Comparison of ENCODE assay signal across 11 mouse cellular contexts in the genomic region with DNA sequence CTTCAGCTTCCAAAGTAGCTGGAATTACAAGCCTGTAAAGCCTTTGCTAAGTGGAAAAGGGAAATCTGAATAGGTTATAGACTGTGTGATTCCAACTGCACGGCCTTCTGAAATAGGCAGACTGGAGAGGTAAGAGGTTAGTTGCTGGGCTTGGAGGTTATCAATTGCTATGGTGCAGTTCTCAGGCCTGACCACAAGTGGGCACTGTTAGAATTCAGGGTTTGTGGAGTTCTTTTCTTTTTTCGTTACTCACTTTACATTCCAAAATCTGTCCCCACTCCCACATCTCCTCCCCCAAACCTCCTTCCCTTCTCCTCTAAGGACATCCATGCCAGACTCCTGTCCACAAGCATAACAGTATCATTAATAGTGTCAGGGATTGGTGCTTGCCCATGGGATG. TPM values are rescaled to one million over a fixed set of nuclear protein-coding genes. Genes with fewer than 3 reads are reported as not detected.
DNase-seq lines count a peak whose midpoint lies in the region; ATAC-seq and TF ChIP-seq lines count a peak whose summit lies in the region.
"Had no signal": no experiment of that assay in that cellular context is flagged by ENCODE, and none has a peak within 500 bp of the region (broad histone marks: within the 10 kb centered on the region; RNA-seq: fewer than 3 reads in every experiment).

No protein-coding gene starts in this region.

- WGBS in heart, adult 2 months = 24% methylated on average over 2 of the region's 2 CpGs
- WGBS in neural tube, embryonic 11.5 days = 41% methylated on average over 2 of the region's 2 CpGs

- no peak overlapping the region for H3K4me3 ChIP-seq in heart, adult 2 months
- no peak overlapping the region for H3K4me3 ChIP-seq in testis, adult 2 months (ENCODE audit: control insufficient read depth, low read depth, low read length)
- no peak overlapping the region for H3K4me3 ChIP-seq in neural tube, embryonic 11.5 days (ENCODE audit: low read depth, low read length)
- H3K4me3 ChIP-seq: embryonic facial prominence, embryonic 13.5 days had no signal

- H3K79me2 ChIP-seq in heart, adult 2 months (replicated peaks; ENCODE audit: control insufficient read depth, insufficient read depth, low read length) = no peaks in the 10 kb centered on the region

- ATAC-seq in neural tube, embryonic 11.5 days (ENCODE audit: insufficient read depth, low FRiP score, low TSS enrichment) = no peak

- peaks cover 1% of the 10 kb centered on the region; the same call in 1 of the 2 replicates for H3K4me1 ChIP-seq in heart, adult 2 months (ENCODE audit: control insufficient read depth, insufficient read depth, low read length)
- peaks cover 2% of the 10 kb centered on the region; the same call in 1 of the 2 replicates for H3K4me1 ChIP-seq in testis, adult 2 months (ENCODE audit: control insufficient read depth, insufficient read depth, low read length)
- no peaks in the 10 kb centered on the region for H3K4me1 ChIP-seq in neural tube, embryonic 11.5 days (ENCODE audit: control insufficient read depth, insufficient read depth, low read length)
- H3K4me1 ChIP-seq: embryonic facial prominence, embryonic 13.5 days had no signal

- no peak for TF ChIP-seq EP300 in heart, adult 2 months (IDR thresholded peaks at IDR 0.05; ENCODE audit: insufficient read depth, low read depth, low read length)

- TF ChIP-seq CTCF in heart, adult 2 months (IDR thresholded peaks at IDR 0.05) = peak; percentile 90
- TF ChIP-seq CTCF in testis, adult 2 months (IDR thresholded peaks at IDR 0.05; ENCODE audit: control insufficient read depth, insufficient read depth, insufficient replicate concordance, low read depth, low read length) = 0 out of 2 replicates have a peak, but pooled peaks have one; percentile 10

- DNase-seq in heart, adult 2 months = no peak
- no peak for DNase-seq in heart, adult 9 months (ENCODE audit: low spot score in 2 of 2)
- no peak for DNase-seq in testis, postnatal 14 days (ENCODE audit: low spot score)
- peak; percentile 49 for DNase-seq in brain, adult 2 months (ENCODE audit: low read depth, low spot score)
- DNase-seq in induced T-regulatory cell, adult 2 months (ENCODE audit: low read depth) = peak; percentile 80
- peak; percentile 34 for DNase-seq in neural tube, embryonic 11.5 days (ENCODE audit: low spot score)
- no peak for DNase-seq in urinary bladder, adult 2 months (ENCODE audit: low spot score)

- no peaks in the 10 kb centered on the region for H3K36me3 ChIP-seq in heart, adult 2 months (ENCODE audit: control insufficient read depth, insufficient read depth, low read length)
- H3K36me3 ChIP-seq in testis, adult 2 months (ENCODE audit: control insufficient read depth, insufficient read depth, low read length) = peaks cover 1% of the 10 kb centered on the region; the same call in 1 of the 2 replicates
- H3K36me3 ChIP-seq in neural tube, embryonic 11.5 days (ENCODE audit: control insufficient read depth, insufficient read depth, low read length) = peaks cover 2% of the 10 kb centered on the region; the same call in 1 of the 2 replicates

- no peaks in the 10 kb centered on the region for H3K27me3 ChIP-seq in heart, adult 2 months (ENCODE audit: control insufficient read depth, insufficient read depth, low read length)
- no peaks in the 10 kb centered on the region for H3K27me3 ChIP-seq in testis, adult 2 months (ENCODE audit: control insufficient read depth, insufficient read depth, low read length)
- no peaks in the 10 kb centered on the region for H3K27me3 ChIP-seq in neural tube, embryonic 11.5 days (ENCODE audit: control insufficient read depth, insufficient read depth, low read length)
- H3K27me3 ChIP-seq: embryonic facial prominence, embryonic 13.5 days had no signal

- H3K27ac ChIP-seq in heart, adult 2 months = no peak overlapping the region
- H3K27ac ChIP-seq in testis, adult 2 months (ENCODE audit: control insufficient read depth, insufficient read depth, low read depth, low read length) = no peak overlapping the region
- H3K27ac ChIP-seq in neural tube, embryonic 11.5 days (ENCODE audit: low read depth, low read length) = no peak overlapping the region
- H3K27ac ChIP-seq: embryonic facial prominence, embryonic 13.5 days had no signal

- H3K9me3 ChIP-seq in neural tube, embryonic 11.5 days (ENCODE audit: control insufficient read depth, low read length) = no peaks in the 10 kb centered on the region
- H3K9me3 ChIP-seq: embryonic facial prominence, embryonic 13.5 days had no signal

- TF ChIP-seq POLR2A in heart, adult 2 months (IDR thresholded peaks at IDR 0.05; ENCODE audit: insufficient read depth, low read depth, low read length) = no peak
- TF ChIP-seq POLR2A in testis, adult 2 months (IDR thresholded peaks at IDR 0.05; ENCODE audit: control insufficient read depth, low read depth, low read length) = no peak

- intact Hi-C loops in heart, adult 2 months (cut with DNase I) = no loop called here

- H3K9ac ChIP-seq in heart, adult 2 months (ENCODE audit: low read depth, low read length) = no peak overlapping the region
- H3K9ac ChIP-seq in neural tube, embryonic 11.5 days (ENCODE audit: low read length) = no peak overlapping the region
- H3K9ac ChIP-seq: embryonic facial prominence, embryonic 13.5 days had no signal

- no peak overlapping the region for H3K4me2 ChIP-seq in neural tube, embryonic 11.5 days (ENCODE audit: low read depth)
- H3K4me2 ChIP-seq: embryonic facial prominence, embryonic 13.5 days had no signal

RNA-seq across cellular contexts. Expression of a gene that starts 8.0 kb away (rescaled TPM):
- total RNA-seq in heart, adult 2 months (2021) = 100 to 1,000 TPM; 170 to 195 TPM
- polyA plus RNA-seq in heart, adult 2 months (2012; rRNA removed) = 312 and 325 TPM in 2 replicates
- 409 and 443 TPM in 2 replicates for polyA plus RNA-seq in testis, adult 2 months (2012; rRNA removed)
- polyA plus RNA-seq in neural tube, embryonic 11.5 days (2014; fragmentation: Nextera tagmentation; extraction: Ambion mirVana) = 917 and 923 TPM in 2 replicates
- polyA plus RNA-seq in urinary bladder, adult 2 months (2012; rRNA removed) = 482 and 493 TPM in 2 replicates

RNA-seq across cellular contexts. Expression of a gene that starts 31.6 kb away (rescaled TPM):
- total RNA-seq in heart, adult 2 months (2021) = 100 to 1,000 TPM; 117 to 143 TPM
- 56.3 and 60.0 TPM in 2 replicates for polyA plus RNA-seq in heart, adult 2 months (2012; rRNA removed)
- 57.2 and 81.1 TPM in 2 replicates for polyA plus RNA-seq in testis, adult 2 months (2012; rRNA removed)
- 176 and 182 TPM in 2 replicates for polyA plus RNA-seq in neural tube, embryonic 11.5 days (2014; fragmentation: Nextera tagmentation; extraction: Ambion mirVana)
- polyA plus RNA-seq in urinary bladder, adult 2 months (2012; rRNA removed) = 161 and 200 TPM in 2 replicates

RNA-seq across cellular contexts. Expression of a gene that starts 31.8 kb away (rescaled TPM):
- not detected for total RNA-seq in heart, adult 2 months (2021)
- not detected in 2 replicates for polyA plus RNA-seq in heart, adult 2 months (2012; rRNA removed)
- polyA plus RNA-seq in testis, adult 2 months (2012; rRNA removed) = not detected in 2 replicates
- polyA plus RNA-seq in neural tube, embryonic 11.5 days (2014; fragmentation: Nextera tagmentation; extraction: Ambion mirVana) = 0.56 TPM in 1 of 2 replicates, not detected in the other
- polyA plus RNA-seq in urinary bladder, adult 2 months (2012; rRNA removed) = not detected in 2 replicates
- total RNA-seq: left cerebral cortex, postnatal 14 days had no signal
- polyA plus RNA-seq: embryonic facial prominence, embryonic 13.5 days; small intestine, adult 2 months had no signal

RNA-seq across cellular contexts. Expression of a gene that starts 34.5 kb away (rescaled TPM):
- not detected for total RNA-seq in heart, adult 2 months (2021)
- polyA plus RNA-seq in heart, adult 2 months (2012; rRNA removed) = not detected in 2 replicates
- not detected in 2 replicates for polyA plus RNA-seq in testis, adult 2 months (2012; rRNA removed)
- not detected in 2 replicates for polyA plus RNA-seq in neural tube, embryonic 11.5 days (2014; fragmentation: Nextera tagmentation; extraction: Ambion mirVana)
- polyA plus RNA-seq in urinary bladder, adult 2 months (2012; rRNA removed) = not detected in 2 replicates
- total RNA-seq: left cerebral cortex, postnatal 14 days had no signal
- polyA plus RNA-seq: embryonic facial prominence, embryonic 13.5 days; small intestine, adult 2 months had no signal

RNA-seq across cellular contexts. Expression of a gene that starts 53.1 kb away (rescaled TPM):
- 10 to 100 TPM; 76.8 to 91.3 TPM for total RNA-seq in heart, adult 2 months (2021)
- polyA plus RNA-seq in heart, adult 2 months (2012; rRNA removed) = 81.9 and 100 TPM in 2 replicates
- 3.0 and 3.5 TPM in 2 replicates for polyA plus RNA-seq in testis, adult 2 months (2012; rRNA removed)
- 11.2 and 11.3 TPM in 2 replicates for polyA plus RNA-seq in neural tube, embryonic 11.5 days (2014; fragmentation: Nextera tagmentation; extraction: Ambion mirVana)
- polyA plus RNA-seq in urinary bladder, adult 2 months (2012; rRNA removed) = 75.8 and 96.6 TPM in 2 replicates

Comparison
In these comparisons a context has a peak if more than half of its experiments do, and no peak if none do; other contexts are left out.
1. DNase-seq: peak in brain, adult 2 months (single experiment), induced T-regulatory cell, adult 2 months (single experiment) and neural tube, embryonic 11.5 days (single experiment); none in heart, adult 2 months (0 of 2), heart, adult 9 months (0 of 2), testis, postnatal 14 days (single experiment) and urinary bladder, adult 2 months (single experiment).